Mouse (Mus musculus) stomach, embryonic 16.5 days (tissue): ENCODE measurements at regions not wholly inside any gene's neighbourhood (a gene's known extent, or its start where the extent isn't known, plus 50 kb on each side); places are given as distances from the start of the nearest gene placed in this dataset.
A peak's percentile ranks its signal among the peaks of the same experiment; 100 is the strongest.

ENCODE experiments used
- ATAC-seq: fragments of 200-750 bp; cut with Nextera tagmentation; 2 replicates; pipeline ENCODE4 v1.8.0; 2017; ENCODE audit warnings: moderate number of reproducible peaks, moderate TSS enrichment; ENCODE audit not compliant: insufficient read depth, low FRiP score
- H3K27ac ChIP-seq: fragments of 300-500 bp; sonication (generic); 2 replicates; pipeline ENCODE4 v1.5.1; 2014; ENCODE audit warnings: low read length
- H3K27me3 ChIP-seq: fragments of 300-500 bp; sonication (generic); 2 replicates; pipeline ENCODE4 v1.6.1; 2014; ENCODE audit warnings: low read length, control low read depth, mixed read lengths; ENCODE audit not compliant: control insufficient read depth, insufficient read depth
- H3K36me3 ChIP-seq: fragments of 300-500 bp; sonication (generic); 2 replicates; pipeline ENCODE4 v1.6.1; 2014; ENCODE audit warnings: low read length; ENCODE audit not compliant: control insufficient read depth, insufficient read depth
- H3K4me1 ChIP-seq: fragments of 300-500 bp; sonication (generic); 2 replicates; pipeline ENCODE4 v1.6.1; 2014; ENCODE audit warnings: low read length, control low read depth, mixed read lengths; ENCODE audit not compliant: control insufficient read depth, insufficient read depth
- H3K4me2 ChIP-seq: fragments of 300-500 bp; sonication (generic); 2 replicates; pipeline ENCODE4 v1.6.1; 2014; ENCODE audit warnings: low read depth, low read length, mixed read lengths
- H3K4me3 ChIP-seq: fragments of 300-500 bp; sonication (generic); replicated peaks from 2 replicates; pipeline ENCODE4 v1.5.1; 2014; ENCODE audit warnings: mild to moderate bottlenecking, low read length
- H3K9ac ChIP-seq: fragments of 300-500 bp; sonication (generic); 2 replicates; pipeline ENCODE4 v1.6.1; 2014; ENCODE audit warnings: low read length
- H3K9me3 ChIP-seq: fragments of 300-500 bp; sonication (generic); replicated peaks from 2 replicates; pipeline ENCODE4 v1.6.1; 2016; ENCODE audit warnings: low read length, control low read depth; ENCODE audit not compliant: control insufficient read depth
- WGBS: fragments of 180-500 bp; shearing (Covaris S2); extraction: QIAGEN DNeasy Blood & Tissue Kit; methylation state at CpG from one replicate; pipeline ENCODE4 v1.1.7; 2014; 5-methylcytosine and 5-hydroxymethylcytosine counted together
- microRNA counts: library from miRNA; unstranded; fragments of <30 nt; microRNA quantifications from one replicate; lab custom pipeline; 2016
- microRNA-seq: library from miRNA; unstranded; fragments of <30 nt; microRNA quantifications from one replicate; pipeline ENCODE4, GENCODE M21; 2016

DNA sequence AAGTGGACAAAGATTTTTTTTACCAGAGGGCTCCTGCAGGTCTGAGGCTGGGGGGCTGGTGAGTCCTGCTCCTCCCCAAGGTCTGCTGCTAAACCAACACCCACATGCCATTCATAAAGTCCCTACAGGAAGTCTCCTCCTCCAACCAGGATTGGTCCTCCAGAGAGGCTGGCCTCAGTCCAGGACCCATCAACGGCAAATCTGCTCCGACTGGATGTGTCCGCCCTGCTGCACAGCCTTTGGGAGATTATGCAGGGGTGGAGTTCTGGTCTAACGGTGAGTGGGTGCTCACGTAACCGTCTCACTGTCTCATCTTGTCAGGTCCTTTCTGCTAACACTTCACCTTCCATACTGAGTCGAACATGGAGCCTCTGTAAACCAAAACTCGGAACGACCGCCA, 64.4 kb upstream of the Ankrd34c start:
- WGBS = 68% methylated on average over 10 of the region's 10 CpGs
- H3K4me2 ChIP-seq = no peak overlapping the region

DNA sequence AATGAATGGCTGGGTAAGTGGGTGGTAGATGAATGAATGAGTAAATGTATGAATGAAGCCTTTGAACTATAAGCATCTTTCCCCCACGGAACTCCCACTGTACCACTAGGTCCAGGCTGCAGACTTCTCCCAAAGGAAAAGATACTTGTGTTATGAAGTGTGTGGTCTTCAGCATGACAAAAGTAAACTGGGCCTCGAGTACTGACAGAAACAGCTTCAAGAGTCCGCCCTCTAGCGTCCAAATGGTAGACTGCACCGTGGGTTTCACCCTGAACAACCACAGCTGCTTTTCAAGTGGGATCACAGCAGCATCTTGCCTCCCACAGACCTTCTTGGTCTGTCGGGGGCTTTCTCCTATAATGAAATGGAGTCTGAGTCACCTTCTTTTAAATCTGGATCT, 54.7 kb upstream of the Ankrd34c start:
- Histone ChIP-seq H3K9ac (no peak overlapping the region), H3K9me3 (no peaks in the 10 kb centered on the region), H3K4me3 (no peak overlapping the region), H3K4me2 (no peak overlapping the region), H3K27me3 (no peaks in the 10 kb centered on the region), H3K4me1 (no peaks in the 10 kb centered on the region), H3K36me3 (no peaks in the 10 kb centered on the region), H3K27ac (no peak overlapping the region)
- 7% methylated on average over 6 of the region's 6 CpGs for WGBS
- no peak for ATAC-seq

More for the DNA sequence above, 64.4 kb upstream of the Ankrd34c start:
- Histone ChIP-seq H3K36me3 (no peaks in the 10 kb centered on the region), H3K4me3 (no peak overlapping the region), H3K9me3 (no peaks in the 10 kb centered on the region), H3K27ac (no peak overlapping the region), H3K9ac (no peak overlapping the region), H3K27me3 (no peaks in the 10 kb centered on the region), H3K4me1 (no peaks in the 10 kb centered on the region)
- ATAC-seq = no peak

DNA sequence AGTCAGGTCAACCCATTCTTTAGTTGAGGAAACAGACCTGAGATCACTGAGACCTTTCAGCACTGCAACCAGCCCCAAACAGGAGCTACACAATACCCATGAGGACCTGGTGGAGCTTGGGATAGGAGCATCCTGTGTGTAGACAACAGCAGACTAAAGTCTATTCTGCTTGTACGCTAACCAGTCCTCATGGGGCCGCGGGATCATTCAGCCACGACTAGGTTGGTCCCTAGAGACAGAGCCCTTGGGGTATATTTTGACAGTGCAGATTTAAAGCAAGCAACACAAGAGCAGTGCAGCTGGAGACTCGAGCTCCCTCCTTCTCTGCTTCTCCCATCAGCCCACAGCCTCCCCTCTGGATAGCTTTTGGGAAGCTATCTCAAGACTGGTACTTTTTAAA, 51.7 kb upstream of the Ankrd34c start:
- ATAC-seq = no peak
- no peak overlapping the region for H3K4me3 ChIP-seq
- no peaks in the 10 kb centered on the region for H3K4me1 ChIP-seq
- H3K9me3 ChIP-seq = no peaks in the 10 kb centered on the region
- no peak overlapping the region for H3K4me2 ChIP-seq
- H3K27me3 ChIP-seq = no peaks in the 10 kb centered on the region
- WGBS = 74% methylated on average over 5 of the region's 5 CpGs
- H3K9ac ChIP-seq = no peak overlapping the region
- H3K36me3 ChIP-seq = no peaks in the 10 kb centered on the region
- H3K27ac ChIP-seq = no peak overlapping the region

DNA sequence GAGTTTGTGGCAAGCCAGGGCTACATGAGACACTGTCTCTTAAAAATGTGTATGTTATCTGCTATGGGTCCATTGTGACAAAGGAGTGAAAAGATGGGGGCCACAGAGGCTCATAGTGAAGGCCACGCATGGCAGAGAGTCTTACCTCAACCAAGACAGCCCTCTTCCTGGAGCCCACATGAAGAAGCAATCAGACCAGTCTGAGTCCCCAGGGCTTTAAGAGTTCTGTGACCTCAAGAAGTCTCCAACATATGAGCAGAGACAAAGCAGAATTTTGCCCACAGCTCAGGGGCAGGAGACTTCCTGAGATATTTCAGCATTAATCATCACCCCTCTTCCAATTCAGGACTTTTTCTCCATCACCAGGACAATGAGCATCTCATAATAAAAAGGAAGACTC, 50.4 kb upstream of the Ankrd34c start:
- ATAC-seq = no peak
- no peak overlapping the region for H3K27ac ChIP-seq
- H3K27me3 ChIP-seq = no peaks in the 10 kb centered on the region
- 89% methylated on average over 1 of the region's 1 CpGs for WGBS
- no peaks in the 10 kb centered on the region for H3K36me3 ChIP-seq
- H3K9ac ChIP-seq = no peak overlapping the region
- H3K4me1 ChIP-seq = no peaks in the 10 kb centered on the region
- no peak overlapping the region for H3K4me2 ChIP-seq
- H3K4me3 ChIP-seq = no peak overlapping the region
- H3K9me3 ChIP-seq = no peaks in the 10 kb centered on the region

MicroRNAs in the stretch of these regions (microRNA counts, 519-probe panel; counts per million panel counts)
- microRNA mmu-miR-184 (lab: Ali Mortazavi, UCI) = 956 counts per million, percentile 5 among the panel's probes with 10 or more counts

Small RNAs in the stretch of these regions (microRNA-seq; reads per million reads assigned to microRNA genes)
- gene Mir184 = 5.1 reads per million, percentile 25 among the genes with 10 or more reads in this experiment
